Mouse (Mus musculus) heart, embryonic 14.5 days (tissue): ENCODE measurements around the gene Med15. TPM values are rescaled to one million over a fixed set of nuclear protein-coding genes. Genes with fewer than 3 reads are reported as not detected.
A peak's percentile ranks its signal among the peaks of the same experiment; 100 is the strongest.

Source experiments
- ATAC-seq: fragments of 200-750 bp; cut with Nextera tagmentation; 2 replicates; pipeline ENCODE4 v1.8.0; 2017; ENCODE audit warnings: low read depth, moderate TSS enrichment; ENCODE audit not compliant: insufficient number of reproducible peaks, insufficient read depth, low FRiP score
- H3K27ac ChIP-seq, 2 experiments: fragments of 200-500 bp in 1 of 2; fragments of 300-500 bp in 1 of 2; sonication (generic) in 1 of 2; replicated peaks in 1 of 2; 2 replicates each; pipeline ENCODE4 v1.5.1; 2012 to 2014; ENCODE audit warnings: low read depth in 2 of 2, low read length in 2 of 2, control low read depth in 1 of 2, mild to moderate bottlenecking in 1 of 2, mixed read lengths in 1 of 2; ENCODE audit not compliant: control insufficient read depth in 1 of 2, insufficient read depth in 1 of 2
- H3K27me3 ChIP-seq: fragments of 300-500 bp; sonication (generic); 2 replicates; pipeline ENCODE4 v1.6.1; 2014; ENCODE audit warnings: mild to moderate bottlenecking, low read length, control low read depth; ENCODE audit not compliant: control insufficient read depth, insufficient read depth
- H3K36me3 ChIP-seq: fragments of 300-500 bp; sonication (generic); 2 replicates; pipeline ENCODE4 v1.6.1; 2014; ENCODE audit warnings: mild to moderate bottlenecking, control low read depth, low read length, mixed read lengths; ENCODE audit not compliant: control insufficient read depth, insufficient read depth
- H3K4me1 ChIP-seq, 2 experiments: fragments of 200-500 bp in 1 of 2; fragments of 300-500 bp in 1 of 2; sonication (generic) in 1 of 2; 2 replicates each; pipeline ENCODE4 v1.6.1; 2012 to 2014; ENCODE audit warnings: low read length in 2 of 2, control low read depth in 1 of 2, mixed read lengths in 1 of 2; ENCODE audit not compliant: control insufficient read depth in 2 of 2, insufficient read depth in 2 of 2
- H3K4me2 ChIP-seq: fragments of 300-500 bp; sonication (generic); 2 replicates; pipeline ENCODE4 v1.6.1; 2014; ENCODE audit warnings: mild to moderate bottlenecking, low read length
- H3K4me3 ChIP-seq, 2 experiments: fragments of 200-500 bp in 1 of 2; fragments of 300-500 bp in 1 of 2; sonication (generic) in 1 of 2; 2 replicates each; pipeline ENCODE4 v1.5.1; 2012 to 2014; ENCODE audit warnings: low read length in 2 of 2, mild to moderate bottlenecking in 2 of 2, control low read depth in 1 of 2, low read depth in 1 of 2, moderate library complexity in 1 of 2; ENCODE audit not compliant: control insufficient read depth in 1 of 2, insufficient read depth in 1 of 2
- H3K9ac ChIP-seq: fragments of 300-500 bp; sonication (generic); 2 replicates; pipeline ENCODE4 v1.6.1; 2014; ENCODE audit warnings: mild to moderate bottlenecking, low read length
- H3K9me3 ChIP-seq: fragments of 300-500 bp; sonication (generic); 2 replicates; pipeline ENCODE4 v1.6.1; 2016; ENCODE audit warnings: low read length, control low read depth; ENCODE audit not compliant: control insufficient read depth
- WGBS: fragments of 180-500 bp; shearing (Covaris S2); extraction: QIAGEN DNeasy Blood & Tissue Kit; methylation state at CpG from one replicate; pipeline ENCODE4 v1.1.7; 2014; 5-methylcytosine and 5-hydroxymethylcytosine counted together
- polyA plus RNA-seq: library from polyadenylated mRNA; unstranded; fragments of >200 nt; fragmentation: Nextera tagmentation; extraction: Ambion mirVana; gene quantifications from 2 replicates; pipeline ENCODE4 v1.2.1, GENCODE M21; 2014

Gene Med15
- polyA plus RNA-seq, 1 experiment from 2014 or later: 31.6 TPM

DNA sequence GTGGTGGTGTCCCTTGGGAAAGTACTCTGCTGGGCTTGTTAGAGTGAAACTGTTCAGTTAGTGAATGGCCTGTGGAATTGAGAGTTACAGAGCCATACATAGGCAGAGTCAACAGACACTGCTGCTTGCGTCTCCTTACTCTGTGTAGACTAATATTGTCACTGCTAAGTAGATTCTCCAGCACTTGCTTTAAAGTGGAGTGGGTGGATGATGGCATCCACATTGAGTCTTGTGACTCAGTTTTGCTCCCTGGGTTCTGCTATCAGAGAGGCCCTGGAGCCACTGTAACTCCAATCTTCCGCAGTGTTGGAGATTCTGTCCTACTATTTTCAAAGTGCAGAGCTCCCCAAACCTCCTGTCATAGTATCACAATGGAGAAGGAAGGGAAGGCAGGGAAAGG lies 100.1 kb downstream of the Med15 start:
- Histone ChIP-seq H3K4me1 (peaks cover 12 to 15% of the 10 kb centered on the region in 2 experiments), H3K9ac (no peak overlapping the region), H3K4me2 (no peak overlapping the region), H3K4me3 (no peak overlapping the region), H3K9me3 (no peaks in the 10 kb centered on the region), H3K27me3 (no peaks in the 10 kb centered on the region), H3K36me3 (peaks cover 80% of the 10 kb centered on the region), H3K27ac (no peak overlapping the region)
- no peak for ATAC-seq
- WGBS: 92% methylated on average over 2 of the region's 2 CpGs

DNA sequence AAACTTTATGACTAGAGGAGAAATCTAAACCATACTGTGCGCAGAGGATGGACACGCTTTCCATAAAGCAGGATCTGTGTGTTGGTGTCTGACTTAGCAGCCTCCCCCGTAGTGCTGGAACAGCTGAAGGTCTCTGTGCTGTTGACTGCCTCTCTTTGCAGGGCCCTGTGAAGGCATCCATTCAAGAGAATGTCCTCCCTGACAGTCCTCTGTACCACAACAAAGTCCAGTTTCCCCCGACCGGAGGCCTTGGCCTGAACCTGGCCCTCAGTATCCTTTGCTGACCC lies 106.5 kb downstream of the Med15 start:
- H3K36me3 ChIP-seq: peaks cover 97% of the 10 kb centered on the region

DNA sequence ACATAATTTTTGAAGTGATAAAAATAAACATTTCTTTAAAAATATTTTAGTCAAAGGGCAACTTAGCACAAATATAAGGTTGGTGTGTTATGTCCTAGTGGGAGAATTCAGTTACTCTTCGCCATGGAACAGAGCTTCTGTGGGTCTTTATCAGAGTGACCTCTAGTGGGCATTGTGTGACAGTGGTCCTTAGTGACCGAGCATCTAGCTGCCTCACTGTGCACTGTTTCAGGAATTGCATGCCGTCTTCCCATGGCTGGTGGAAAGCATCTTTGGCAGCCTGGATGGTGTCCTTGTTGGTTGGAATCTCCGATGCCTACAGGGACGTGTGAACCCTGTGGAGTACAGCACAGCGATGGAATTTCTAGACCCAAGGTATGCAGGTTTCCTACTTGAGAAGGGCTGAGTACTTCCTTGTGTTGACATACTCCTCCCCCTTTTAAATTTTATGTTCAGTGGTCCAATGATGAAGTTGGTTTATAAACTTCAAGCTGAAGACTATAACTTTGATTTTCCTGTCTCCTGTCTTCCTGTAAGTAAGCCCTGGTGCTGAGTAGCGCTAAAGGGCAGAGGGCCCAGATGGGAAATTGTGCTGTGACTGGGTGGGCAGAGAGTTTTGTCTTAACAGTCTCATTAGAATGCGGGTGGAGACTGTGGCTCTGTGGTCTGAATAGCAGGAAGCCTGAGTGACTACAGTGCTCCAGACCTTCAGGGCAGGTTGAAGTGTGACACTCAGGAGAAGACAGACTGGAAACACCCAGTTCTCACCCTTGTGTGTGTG lies 107.0 kb downstream of the Med15 start:
- Histone ChIP-seq H3K27me3 (no peaks in the 10 kb centered on the region), H3K36me3 (peaks cover 92% of the 10 kb centered on the region), H3K4me3 (no peak overlapping the region), H3K27ac (no peak overlapping the region), H3K9me3 (no peaks in the 10 kb centered on the region), H3K4me2 (no peak overlapping the region), H3K9ac (no peak overlapping the region), H3K4me1 (no peaks in the 10 kb centered on the region)
- ATAC-seq: no peak
- 66% methylated on average over 8 of the region's 8 CpGs for WGBS

More for the DNA sequence above, 106.5 kb downstream of the Med15 start:
- H3K27ac ChIP-seq: no peak overlapping the region
- H3K4me3 ChIP-seq: no peak overlapping the region
- no peak overlapping the region for H3K4me2 ChIP-seq
- H3K4me1 ChIP-seq: no peaks in the 10 kb centered on the region
- WGBS: 95% methylated on average over 5 of the region's 5 CpGs
- ATAC-seq: no peak
- H3K9ac ChIP-seq: no peak overlapping the region
- no peaks in the 10 kb centered on the region for H3K27me3 ChIP-seq
- H3K9me3 ChIP-seq: no peaks in the 10 kb centered on the region

GRCm38 (mm10) chr16:17621936-17622335 lies 110.8 kb downstream of the Med15 start:
- no peaks in the 10 kb centered on the region for H3K9me3 ChIP-seq
- no peak for ATAC-seq
- H3K9ac ChIP-seq: no peak overlapping the region
- peaks cover 54% of the 10 kb centered on the region for H3K36me3 ChIP-seq
- peaks cover 2 to 8% of the 10 kb centered on the region in 2 experiments; a peak in 3 of 4 replicates for H3K4me1 ChIP-seq
- no peaks in the 10 kb centered on the region for H3K27me3 ChIP-seq
- H3K4me3 ChIP-seq: no peak overlapping the region
- no peak overlapping the region for H3K27ac ChIP-seq
- no peak overlapping the region for H3K4me2 ChIP-seq
- WGBS: 84% methylated on average over 1 of the region's 1 CpGs

DNA sequence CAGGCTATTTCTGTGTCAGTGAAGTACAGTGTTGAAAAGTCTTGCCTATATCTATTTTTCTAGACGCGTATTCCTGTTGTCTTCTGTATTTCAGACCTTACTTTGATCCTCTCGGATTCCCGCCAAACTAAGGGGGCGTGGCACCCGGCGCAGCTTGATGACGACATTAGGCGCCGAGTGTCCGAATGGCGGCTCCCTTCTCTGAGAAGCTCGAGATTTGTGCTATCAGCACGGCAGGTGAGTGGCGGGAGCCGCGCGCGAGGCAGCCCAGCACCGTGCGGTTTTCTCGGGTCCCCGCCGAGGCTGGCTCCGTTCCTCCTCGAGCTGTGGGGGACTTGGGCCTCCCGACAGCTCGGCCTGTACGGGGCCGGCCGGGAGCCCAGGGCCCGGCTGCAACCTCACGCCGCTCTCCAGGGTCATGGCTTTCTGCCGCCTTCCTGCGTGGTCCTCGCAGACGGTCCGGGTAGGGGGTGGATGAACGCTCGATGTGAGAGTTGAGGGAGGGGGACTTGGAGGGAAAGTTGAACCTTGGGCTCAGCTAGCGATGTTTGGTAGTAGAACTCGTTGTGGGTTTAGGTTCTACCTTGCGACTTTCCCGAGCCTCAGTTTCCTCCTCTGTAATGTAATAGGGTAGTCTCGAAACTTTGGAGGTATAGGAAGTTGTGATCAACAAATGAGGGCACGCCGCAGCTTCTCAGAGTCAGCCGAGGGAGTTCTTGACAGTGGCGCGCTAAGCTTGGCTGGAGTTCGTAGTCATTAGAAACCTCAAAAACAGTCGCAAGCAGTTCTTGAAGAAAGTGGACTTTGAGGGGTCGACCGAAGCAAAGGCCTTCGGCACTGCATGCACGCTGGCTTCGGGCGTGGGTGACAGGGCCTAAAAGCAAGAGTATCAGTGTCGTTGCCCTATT lies 113.2 kb downstream of the Med15 start, which contains the start of gene Smpd4:
TSS of gene Smpd4 (plus strand) at position 157 of the 908 bp plus-strand sequence.
- H3K27ac ChIP-seq: no peak within 1 kb of the TSS
- peak within 1 kb of the TSS; percentile 67 to 83 for H3K4me3 ChIP-seq
- peaks cover 2 to 8% of the 10 kb centered on the region in 2 experiments; a peak in 3 of 4 replicates for H3K4me1 ChIP-seq
- peaks cover 32% of the 10 kb centered on the region for H3K36me3 ChIP-seq
- peak within 1 kb of the TSS; percentile 91 for H3K9ac ChIP-seq
- no peaks in the 10 kb centered on the region for H3K27me3 ChIP-seq
- WGBS: 3% methylated on average over 60 of the region's 60 CpGs
- ATAC-seq: peak; percentile 37; the same call in 1 of the 2 replicates
- peak within 1 kb of the TSS; percentile 86 for H3K4me2 ChIP-seq
- H3K9me3 ChIP-seq: no peaks in the 10 kb centered on the region

- H3K27me3 ChIP-seq: no peaks in the 10 kb centered on the region
- H3K27ac ChIP-seq: no peak overlapping the region
- H3K4me2 ChIP-seq: peak overlapping the region; percentile 4; the same call in 1 of the 2 replicates
- H3K4me1 ChIP-seq: peaks cover 2 to 8% of the 10 kb centered on the region in 2 experiments; a peak in 3 of 4 replicates
- H3K36me3 ChIP-seq: peaks cover 18% of the 10 kb centered on the region
- ATAC-seq: peak; percentile 21; the same call in 1 of the 2 replicates
- no peak overlapping the region for H3K9ac ChIP-seq
- H3K9me3 ChIP-seq: no peaks in the 10 kb centered on the region
- WGBS: 14% methylated on average over 13 of the region's 13 CpGs
- H3K4me3 ChIP-seq: no peak overlapping the region
Measured at GRCm38 (mm10) chr16:17617922-17618565, 114.6 kb downstream of the Med15 start.

GRCm38 (mm10) chr16:17616212-17616611 lies 116.5 kb downstream of the Med15 start:
- H3K9me3 ChIP-seq: no peaks in the 10 kb centered on the region
- H3K4me1 ChIP-seq: peaks cover 2 to 8% of the 10 kb centered on the region in 2 experiments; a peak in 3 of 4 replicates
- H3K27me3 ChIP-seq: no peaks in the 10 kb centered on the region
- H3K36me3 ChIP-seq: no peaks in the 10 kb centered on the region
- no peak overlapping the region for H3K9ac ChIP-seq
- no peak overlapping the region for H3K4me3 ChIP-seq
- no peak overlapping the region for H3K27ac ChIP-seq
- 78% methylated on average over 5 of the region's 5 CpGs for WGBS
- no peak overlapping the region for H3K4me2 ChIP-seq
- ATAC-seq: no peak
